Mouse (Mus musculus) spleen, adult 2 months (tissue): Measurements from ENCODE around the gene Aspg. TPM values are rescaled to one million over a fixed set of nuclear protein-coding genes. Genes with fewer than 3 reads are reported as not detected.

Source experiments
- DNase-seq, 2 experiments: peaks; one replicate each; pipeline versions ENCODE4 v3.0.0 to v3.0.0-alpha.2; 2012 to 2021; ENCODE audit warnings: low spot score in 2 of 2, low read depth in 1 of 2
- H3K27ac ChIP-seq: fragments of 200-500 bp; 2 replicates; pipeline ENCODE4 v1.5.1; 2012; ENCODE audit warnings: low read length, inconsistent platforms; ENCODE audit not compliant: insufficient read depth
- H3K27me3 ChIP-seq: fragments of 200-500 bp; 2 replicates; pipeline ENCODE4 v1.6.1; 2012; ENCODE audit warnings: mild to moderate bottlenecking, moderate library complexity, low read length, inconsistent platforms; ENCODE audit not compliant: control insufficient read depth, insufficient read depth
- H3K36me3 ChIP-seq: fragments of 200-500 bp; 2 replicates; pipeline ENCODE4 v1.6.1; 2012; ENCODE audit warnings: mild to moderate bottlenecking, low read length, inconsistent platforms; ENCODE audit not compliant: control insufficient read depth, insufficient read depth
- H3K4me1 ChIP-seq: fragments of 200-500 bp; 2 replicates; pipeline ENCODE4 v1.6.1; 2011; ENCODE audit warnings: inconsistent platforms; ENCODE audit not compliant: control insufficient read depth, insufficient read depth, insufficient read length
- H3K4me3 ChIP-seq: fragments of 200-500 bp; 2 replicates; pipeline ENCODE4 v1.5.1; 2011; ENCODE audit warnings: mild to moderate bottlenecking, inconsistent platforms; ENCODE audit not compliant: insufficient read depth, insufficient read length; ENCODE audit errors: extremely low read depth
- CTCF ChIP-seq: fragments of 200-500 bp; IDR thresholded peaks from 2 replicates; pipeline ENCODE4 v1.5.1; 2011; ENCODE audit warnings: mild to moderate bottlenecking, inconsistent platforms; ENCODE audit not compliant: insufficient read depth, insufficient read length, insufficient replicate concordance; ENCODE audit errors: extremely low read depth
- POLR2A ChIP-seq: fragments of 200-500 bp; IDR thresholded peaks from 2 replicates; pipeline ENCODE4 v1.6.1; 2011; ENCODE audit warnings: low read depth, low read length, inconsistent platforms
- WGBS: fragments of 180-500 bp; shearing (Covaris S2); methylation state at CpG from one replicate; pipeline ENCODE4 v1.1.7; 2018; 5-methylcytosine and 5-hydroxymethylcytosine counted together
- polyA plus RNA-seq: library from polyadenylated mRNA; depleted of rRNA; stranded (reverse); fragments of >200 nt; gene quantifications from 2 replicates; pipeline ENCODE4 v1.2.3, GENCODE M21; 2012

The Aspg gene
- polyA plus RNA-seq, 1 experiment, result 0.54 TPM

GRCm38 (mm10) chr12:112145875-112146651, 39.6 kb downstream of the Aspg start, which contains the start of gene Kif26a:
Gene Kif26a (plus strand): TSS chr12:112146208.
- 2% methylated on average over 68 of the region's 68 CpGs for WGBS
- peak in 1 of 2 experiments; percentile 22 for DNase-seq
- H3K4me3 ChIP-seq, result peak within 1 kb of the TSS; percentile 48; the same call in 1 of the 2 replicates
- peaks cover 4% of the 10 kb centered on the region; the same call in 1 of the 2 replicates for H3K4me1 ChIP-seq
- TF ChIP-seq POLR2A (no peak), CTCF (peak; percentile 50; the same call in 1 of the 2 replicates)
- H3K27ac ChIP-seq, result no peak within 1 kb of the TSS
- H3K36me3 ChIP-seq, result no peaks in the 10 kb centered on the region
- peaks cover 28% of the 10 kb centered on the region for H3K27me3 ChIP-seq

GRCm38 (mm10) chr12:112147365-112147764, 40.9 kb downstream of the Aspg start:
- 52% methylated on average over 5 of the region's 5 CpGs for WGBS
- Histone ChIP-seq H3K27me3 (peaks cover 28% of the 10 kb centered on the region), H3K4me3 (no peak overlapping the region), H3K4me1 (peaks cover 4% of the 10 kb centered on the region; the same call in 1 of the 2 replicates), H3K36me3 (no peaks in the 10 kb centered on the region), H3K27ac (no peak overlapping the region)
- TF ChIP-seq POLR2A, result no peak
- no peak for DNase-seq

GRCm38 (mm10) chr12:112150011-112150410, 43.5 kb downstream of the Aspg start:
- H3K4me3 ChIP-seq, result no peak overlapping the region
- H3K27ac ChIP-seq, result no peak overlapping the region
- DNase-seq, result no peak
- no peaks in the 10 kb centered on the region for H3K36me3 ChIP-seq
- TF ChIP-seq POLR2A, result no peak
- H3K27me3 ChIP-seq, result peaks cover 13% of the 10 kb centered on the region
- 81% methylated on average over 7 of the region's 7 CpGs for WGBS
- peaks cover 4% of the 10 kb centered on the region; the same call in 1 of the 2 replicates for H3K4me1 ChIP-seq

- WGBS, result 64% methylated on average over 12 of the region's 12 CpGs
- no peak for DNase-seq
Observed at GRCm38 (mm10) chr12:112151244-112151979, 44.9 kb downstream of the Aspg start.

GRCm38 (mm10) chr12:112151980-112152362, 45.5 kb downstream of the Aspg start:
- Histone ChIP-seq H3K27me3 (no peaks in the 10 kb centered on the region), H3K27ac (no peak overlapping the region), H3K4me1 (no peaks in the 10 kb centered on the region), H3K4me3 (no peak overlapping the region), H3K36me3 (no peaks in the 10 kb centered on the region)
- 42% methylated on average over 6 of the region's 6 CpGs for WGBS
- no peak for DNase-seq
- no peak for TF ChIP-seq CTCF
- TF ChIP-seq POLR2A, result no peak

More at GRCm38 (mm10) chr12:112151244-112151979, 44.9 kb downstream of the Aspg start:
- H3K4me1 ChIP-seq, result no peaks in the 10 kb centered on the region
- H3K27me3 ChIP-seq, result peaks cover 2% of the 10 kb centered on the region; the same call in 1 of the 2 replicates
- no peaks in the 10 kb centered on the region for H3K36me3 ChIP-seq
- H3K4me3 ChIP-seq, result no peak overlapping the region
- no peak overlapping the region for H3K27ac ChIP-seq
- no peak for TF ChIP-seq POLR2A
- no peak for TF ChIP-seq CTCF

- H3K4me3 ChIP-seq, result no peak overlapping the region
- no peaks in the 10 kb centered on the region for H3K4me1 ChIP-seq
- TF ChIP-seq POLR2A (no peak), CTCF (no peak)
- H3K27me3 ChIP-seq, result no peaks in the 10 kb centered on the region
- no peaks in the 10 kb centered on the region for H3K36me3 ChIP-seq
- DNase-seq, result no peak
- 88% methylated on average over 12 of the region's 12 CpGs for WGBS
- no peak overlapping the region for H3K27ac ChIP-seq
Observed at GRCm38 (mm10) chr12:112153597-112153996, 47.1 kb downstream of the Aspg start.
